Mouse (Mus musculus) cerebellum, adult 8-10 months (tissue): Measurements from ENCODE around the gene Fzr1.

ENCODE experiments used
- DNase-seq: peaks from one replicate; pipeline ENCODE4 v3.0.0; 2022

Fzr1 gene

GRCm38 (mm10) chr10:81401521-81402226, 23.4 kb upstream of the Fzr1 start:
- peak; percentile 64 for DNase-seq

GRCm38 (mm10) chr10:81401205-81401520, 22.8 kb upstream of the Fzr1 start:
- DNase-seq, result no peak

- peak; percentile 91 for DNase-seq
These were observed 22.3 kb upstream of the Fzr1 start for GRCm38 (mm10) chr10:81400371-81401204.

- DNase-seq, result no peak
These were observed 21.5 kb upstream of the Fzr1 start for GRCm38 (mm10) chr10:81399798-81400308.

- DNase-seq, result no peak
These were observed 21.0 kb upstream of the Fzr1 start for GRCm38 (mm10) chr10:81399296-81399695.

GRCm38 (mm10) chr10:81396749-81397148, 18.4 kb upstream of the Fzr1 start:
- peak; percentile 28 for DNase-seq

- DNase-seq, result no peak
These were observed 17.5 kb upstream of the Fzr1 start for GRCm38 (mm10) chr10:81395865-81396264.

GRCm38 (mm10) chr10:81395127-81395526, 16.8 kb upstream of the Fzr1 start:
- peak; percentile 79 for DNase-seq

- DNase-seq, result no peak
These were observed 15.2 kb upstream of the Fzr1 start for GRCm38 (mm10) chr10:81393456-81394063.

GRCm38 (mm10) chr10:81392781-81393185, 14.5 kb upstream of the Fzr1 start, which contains the start of gene Smim24:
Gene Smim24 (plus strand): TSS chr10:81393051.
- DNase-seq, result no peak

GRCm38 (mm10) chr10:81392270-81392669, 14.0 kb upstream of the Fzr1 start:
- DNase-seq, result no peak

- DNase-seq, result no peak
These were observed 12.3 kb upstream of the Fzr1 start for GRCm38 (mm10) chr10:81390678-81390965.

- DNase-seq, result peak; percentile 79
These were observed 11.7 kb upstream of the Fzr1 start for GRCm38 (mm10) chr10:81389801-81390677.

- no peak for DNase-seq
These were observed 11.1 kb upstream of the Fzr1 start for GRCm38 (mm10) chr10:81389373-81389772.

- no peak for DNase-seq
These were observed 10.3 kb upstream of the Fzr1 start, which contains the start of gene Gm48552 for GRCm38 (mm10) chr10:81388505-81389055. Gene Gm48552 (plus strand): TSS chr10:81389005.

GRCm38 (mm10) chr10:81387716-81388115, 9.4 kb upstream of the Fzr1 start:
- no peak for DNase-seq

- DNase-seq, result no peak
These were observed 7.4 kb upstream of the Fzr1 start for GRCm38 (mm10) chr10:81385603-81386306.

GRCm38 (mm10) chr10:81384605-81384982, 6.3 kb upstream of the Fzr1 start:
- no peak for DNase-seq

GRCm38 (mm10) chr10:81383802-81384604, 5.7 kb upstream of the Fzr1 start, which contains the start of the genes Dohh and Gm48551:
Gene Dohh (plus strand): TSS chr10:81384428.
Gene Gm48551 (plus strand): TSS chr10:81384466.
- peak; percentile 100 for DNase-seq

GRCm38 (mm10) chr10:81382039-81382438, 3.7 kb upstream of the Fzr1 start:
- no peak for DNase-seq
